Mouse (Mus musculus) cerebellum, adult 2 months (tissue): ENCODE data around the gene Gm17428. TPM values are rescaled to one million over a fixed set of nuclear protein-coding genes. Genes with fewer than 3 reads are reported as not detected.
"Not testable (repeated sequence)": the region's sequence is repeated elsewhere in the genome, so short reads cannot be mapped to it uniquely, and the experiment has no call there.

ENCODE experiments used
- DNase-seq, 2 experiments: peaks; one replicate each; pipeline ENCODE4 v3.0.0; 2021
- H3K27ac ChIP-seq: fragments of 200-500 bp; 2 replicates; pipeline ENCODE4 v1.5.1; 2012; ENCODE audit warnings: low read length, control low read depth, inconsistent platforms; ENCODE audit not compliant: insufficient read depth
- H3K27me3 ChIP-seq: fragments of 200-500 bp; 2 replicates; pipeline ENCODE4 v1.6.1; 2012; ENCODE audit warnings: inconsistent platforms, mild to moderate bottlenecking, low read length, moderate library complexity; ENCODE audit not compliant: control insufficient read depth, insufficient read depth
- H3K4me1 ChIP-seq: fragments of 200-500 bp; 2 replicates; pipeline ENCODE4 v1.6.1; 2011; ENCODE audit warnings: low read length; ENCODE audit not compliant: control insufficient read depth, insufficient read depth
- H3K4me3 ChIP-seq: fragments of 200-500 bp; replicated peaks from 2 replicates; pipeline ENCODE3; 2011; ENCODE audit warnings: mild to moderate bottlenecking, low read depth, low read length, control low read depth; ENCODE audit not compliant: insufficient read depth
- CTCF ChIP-seq: fragments of 200-500 bp; IDR thresholded peaks from 2 replicates; pipeline ENCODE4 v1.5.1; 2011; ENCODE audit warnings: low read depth, mild to moderate bottlenecking, control low read depth, low read length, moderate library complexity, borderline replicate concordance; ENCODE audit not compliant: insufficient read depth
- POLR2A ChIP-seq: fragments of 200-500 bp; IDR thresholded peaks from 2 replicates; pipeline ENCODE4 v1.6.1; 2011; ENCODE audit warnings: low read length, control low read depth, borderline replicate concordance; ENCODE audit not compliant: insufficient read depth
- WGBS: fragments of 180-500 bp; shearing (Covaris S2); methylation state at CpG from one replicate; pipeline ENCODE4 v1.1.7; 2018; 5-methylcytosine and 5-hydroxymethylcytosine counted together
- polyA plus RNA-seq: library from polyadenylated mRNA; depleted of rRNA; stranded (reverse); fragments of >200 nt; gene quantifications from 2 replicates; pipeline ENCODE4 v1.2.3, GENCODE M21; 2012

The Gm17428 gene
- polyA plus RNA-seq, 1 experiment = not detected

DNA sequence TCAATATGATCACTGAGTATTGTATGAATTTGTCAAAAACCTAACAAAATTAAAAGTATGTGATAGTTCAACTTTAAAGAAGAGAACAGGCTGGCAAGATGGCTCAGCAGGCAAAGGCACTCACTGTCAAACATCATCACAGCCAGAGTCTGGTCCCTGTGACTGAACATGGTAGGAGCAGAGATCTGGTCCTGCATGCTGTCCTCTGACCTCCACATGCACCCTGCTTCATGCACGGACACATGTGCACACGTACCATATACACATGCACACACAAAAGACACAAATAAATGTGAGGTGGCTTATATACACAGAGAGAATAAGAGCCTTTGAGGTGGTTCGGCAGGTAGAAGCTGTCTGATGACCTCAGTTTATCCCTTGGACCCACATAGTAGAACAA, 21.3 kb upstream of the Gm17428 start:
- H3K27me3 ChIP-seq = no peaks in the 10 kb centered on the region
- no peak overlapping the region for H3K4me3 ChIP-seq
- DNase-seq = no peak
- no peaks in the 10 kb centered on the region for H3K4me1 ChIP-seq
- no peak for TF ChIP-seq CTCF
- TF ChIP-seq POLR2A = no peak
- H3K27ac ChIP-seq = no peak overlapping the region
- WGBS = 86% methylated on average over 3 of the region's 3 CpGs

DNA sequence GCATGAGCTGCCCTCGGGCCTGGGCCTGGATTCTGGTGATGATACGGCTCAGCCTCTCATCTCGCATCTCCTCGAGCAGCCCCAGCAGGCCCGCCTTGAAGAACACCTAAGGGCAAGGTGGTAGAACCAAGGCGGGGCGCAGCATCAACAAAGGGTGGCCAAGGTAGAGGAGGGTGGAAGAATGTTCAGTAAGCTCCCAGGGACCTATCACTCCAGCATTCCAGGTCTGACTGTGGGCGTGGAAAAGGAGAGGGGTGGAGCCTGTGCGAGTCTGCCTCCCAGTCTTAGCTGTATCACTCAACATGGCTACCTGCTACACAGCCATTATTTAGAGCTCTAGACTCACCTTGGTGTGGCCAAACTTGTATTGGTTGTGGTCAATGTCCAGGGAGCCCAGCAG, 20.2 kb upstream of the Gm17428 start:
- DNase-seq = no peak
- no peaks in the 10 kb centered on the region for H3K27me3 ChIP-seq
- no peak for TF ChIP-seq POLR2A
- TF ChIP-seq CTCF = no peak
- WGBS = 89% methylated on average over 9 of the region's 9 CpGs
- H3K4me3 ChIP-seq = no peak overlapping the region
- H3K27ac ChIP-seq = no peak overlapping the region
- H3K4me1 ChIP-seq = no peaks in the 10 kb centered on the region

DNA sequence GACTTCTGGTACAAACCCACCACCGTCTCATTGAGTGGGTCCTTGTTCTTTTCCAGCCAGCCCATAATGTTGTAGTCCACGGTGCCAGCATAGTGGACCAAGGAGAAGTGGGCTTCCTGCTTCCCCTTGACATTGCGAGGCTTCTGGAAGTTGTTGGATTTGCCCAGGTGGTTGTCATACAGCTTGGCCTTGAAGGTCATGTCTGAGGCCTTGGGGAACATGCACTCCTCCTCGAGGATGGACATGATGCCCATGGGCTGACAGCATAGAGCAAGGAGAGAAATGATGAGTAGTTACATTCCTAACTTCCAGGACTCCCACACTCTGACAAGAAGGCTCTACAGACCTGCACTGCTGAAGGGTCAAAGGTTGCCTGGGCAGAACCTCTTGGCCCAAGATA, 18.2 kb upstream of the Gm17428 start:
- no peak for TF ChIP-seq POLR2A
- WGBS = 76% methylated on average over 4 of the region's 4 CpGs
- Histone ChIP-seq H3K27me3 (no peaks in the 10 kb centered on the region), H3K27ac (no peak overlapping the region), H3K4me1 (no peaks in the 10 kb centered on the region), H3K4me3 (no peak overlapping the region)
- no peak for DNase-seq

DNA sequence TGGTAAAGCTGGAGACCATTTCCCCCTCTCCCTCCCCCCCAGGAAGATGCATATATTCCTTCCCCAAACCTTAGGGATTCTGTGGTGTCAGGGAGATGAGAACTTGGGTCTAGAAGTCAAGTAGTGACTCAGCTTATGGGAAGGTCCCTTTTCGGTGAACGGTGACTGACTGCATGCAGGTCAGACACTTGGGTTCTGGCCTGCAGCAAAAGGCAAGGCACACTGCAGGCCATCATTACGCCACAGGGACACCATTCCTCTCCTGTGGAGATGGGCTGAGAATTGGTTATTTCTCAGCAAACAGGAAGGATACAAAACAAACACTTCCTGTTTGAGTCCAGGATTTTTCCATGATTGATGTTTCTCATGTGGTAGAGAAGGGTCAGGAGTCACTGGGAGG, 17.5 kb upstream of the Gm17428 start:
- TF ChIP-seq POLR2A (no peak), CTCF (no peak)
- WGBS = 94% methylated on average over 3 of the region's 3 CpGs
- no peaks in the 10 kb centered on the region for H3K4me1 ChIP-seq

DNA sequence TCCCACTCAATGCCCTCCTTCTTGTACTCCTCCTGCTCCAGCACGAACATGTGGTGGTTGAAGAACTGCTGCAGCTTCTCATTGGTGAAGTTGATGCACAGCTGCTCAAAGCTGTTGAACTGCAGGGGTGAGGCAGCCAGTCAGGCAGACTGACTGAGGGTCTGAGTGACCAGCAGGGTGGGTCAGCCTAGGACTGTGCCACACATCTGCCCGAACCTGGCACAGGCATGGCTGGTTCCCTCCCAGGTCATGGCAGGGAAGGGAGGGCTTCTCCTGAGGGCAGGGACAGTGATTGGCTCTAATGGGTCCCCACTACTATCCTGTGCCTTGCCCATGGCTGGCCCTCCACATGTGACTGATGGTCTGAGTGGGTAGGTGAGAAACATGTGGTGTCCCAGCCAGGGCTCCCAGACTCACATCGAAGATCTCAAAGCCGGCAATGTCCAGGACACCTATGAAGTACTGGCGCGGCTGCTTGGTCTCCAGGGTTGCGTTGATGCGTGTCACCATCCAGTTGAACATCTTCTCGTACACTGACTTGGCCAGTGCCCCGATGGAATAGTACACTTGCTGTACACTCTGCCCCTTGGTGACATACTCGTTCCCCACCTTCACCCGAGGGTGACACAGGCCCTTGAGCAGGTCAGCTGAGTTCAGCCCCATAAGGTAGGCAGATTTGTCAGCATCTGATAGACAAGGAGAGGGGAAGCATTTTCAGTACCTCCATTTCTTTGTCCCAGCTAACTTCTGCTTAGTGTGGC, 16.7 kb upstream of the Gm17428 start:
- H3K27ac ChIP-seq, H3K4me1 ChIP-seq, H3K4me3 ChIP-seq, H3K27me3 ChIP-seq, DNase-seq: not testable (repeated sequence)
- 88% methylated on average over 12 of the region's 12 CpGs for WGBS

More for the DNA sequence above, 17.5 kb upstream of the Gm17428 start:
- H3K4me3 ChIP-seq = no peak overlapping the region
- no peak for DNase-seq
- H3K27me3 ChIP-seq = no peaks in the 10 kb centered on the region
- H3K27ac ChIP-seq = no peak overlapping the region

DNA sequence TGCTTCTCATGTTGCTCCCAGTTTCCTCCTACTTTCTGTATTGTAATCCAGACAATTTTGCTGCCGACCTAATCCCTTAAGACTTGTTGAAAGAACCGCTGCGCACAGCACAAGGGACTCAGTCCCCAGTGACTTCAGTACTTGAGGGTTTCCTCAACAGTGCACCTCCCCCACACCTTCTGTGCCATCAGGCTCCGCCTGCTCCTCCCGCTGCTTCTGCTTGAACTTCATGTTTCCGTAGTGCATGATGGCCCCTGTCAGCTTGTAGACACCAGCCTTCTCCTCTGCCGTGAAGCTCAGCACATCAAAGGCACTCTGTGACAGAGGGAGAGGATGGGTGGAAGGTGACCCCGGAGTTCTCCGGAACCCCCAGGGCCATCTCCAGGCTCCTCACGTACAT, 16.0 kb upstream of the Gm17428 start:
- Histone ChIP-seq H3K4me1 (no peaks in the 10 kb centered on the region), H3K4me3 (no peak overlapping the region), H3K27me3 (no peaks in the 10 kb centered on the region), H3K27ac (no peak overlapping the region)
- WGBS = 69% methylated on average over 10 of the region's 10 CpGs
- TF ChIP-seq CTCF = no peak
- no peak for TF ChIP-seq POLR2A
- no peak for DNase-seq

DNA sequence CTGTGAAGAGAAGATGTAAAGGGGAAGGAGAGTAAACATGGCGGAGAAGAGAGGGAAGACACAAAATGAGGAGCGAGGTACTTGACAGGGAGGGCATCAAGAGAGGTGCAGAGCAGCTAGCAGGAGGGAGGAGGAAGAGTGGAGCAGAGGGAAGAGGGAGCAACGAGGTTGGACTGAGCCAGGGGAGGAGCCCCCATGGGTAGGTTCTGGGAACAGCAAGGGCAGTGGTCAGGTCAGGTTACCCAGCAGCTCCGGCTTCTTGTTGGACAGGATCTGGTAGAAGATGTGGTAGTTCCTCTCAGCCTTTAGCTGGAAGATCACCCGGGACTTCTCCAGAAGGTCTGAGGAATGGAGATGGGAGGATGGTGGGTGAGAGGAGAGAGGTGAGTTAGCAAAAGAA, 15.2 kb upstream of the Gm17428 start:
- TF ChIP-seq POLR2A = no peak
- 83% methylated on average over 5 of the region's 5 CpGs for WGBS
- Histone ChIP-seq H3K27ac (no peak overlapping the region), H3K27me3 (no peaks in the 10 kb centered on the region), H3K4me1 (no peaks in the 10 kb centered on the region), H3K4me3 (no peak overlapping the region)
- DNase-seq = no peak

DNA sequence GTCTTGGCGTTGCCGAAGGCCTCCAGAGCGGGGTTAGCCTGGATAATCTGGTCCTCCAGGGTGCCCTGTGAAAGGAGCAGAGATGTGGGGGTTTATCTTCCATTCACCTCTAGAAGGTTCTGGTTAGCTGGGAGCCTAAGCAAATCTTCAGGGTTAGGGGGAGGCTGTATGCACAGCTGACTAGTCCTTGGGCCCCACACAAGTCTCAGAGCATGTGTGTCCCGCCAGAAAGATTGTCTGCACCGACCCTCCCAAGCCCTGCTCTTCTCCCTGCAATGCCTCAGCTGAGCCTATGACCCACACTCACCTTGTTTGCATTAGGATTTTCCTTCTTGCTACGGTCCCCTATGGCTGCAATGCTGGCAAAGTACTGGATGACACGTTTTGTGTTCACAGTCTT, 14.0 kb upstream of the Gm17428 start:
- no peak for DNase-seq
- Histone ChIP-seq H3K27ac (no peak overlapping the region), H3K4me1 (no peaks in the 10 kb centered on the region), H3K4me3 (no peak overlapping the region), H3K27me3 (no peaks in the 10 kb centered on the region)
- no peak for TF ChIP-seq CTCF
- no peak for TF ChIP-seq POLR2A
- 85% methylated on average over 7 of the region's 7 CpGs for WGBS

DNA sequence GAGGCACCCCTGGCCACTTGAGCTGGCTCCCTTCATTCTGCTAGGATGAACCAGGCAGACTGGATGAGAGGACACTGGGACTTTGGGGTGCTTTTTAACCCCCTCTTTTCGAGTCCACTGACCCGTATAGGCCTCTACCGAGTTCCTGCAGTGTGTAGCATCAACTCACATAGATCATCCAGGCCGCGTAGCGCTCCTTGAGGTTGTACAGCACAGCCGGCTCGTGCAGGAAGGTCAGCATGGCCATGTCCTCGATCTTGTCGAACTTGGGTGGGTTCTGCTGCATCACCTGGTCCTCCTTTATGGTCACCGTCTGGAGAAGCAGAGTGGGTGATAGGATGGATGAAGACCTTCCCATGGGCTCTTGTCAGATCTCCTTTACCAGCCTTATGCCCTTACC, 13.0 kb upstream of the Gm17428 start:
- no peak overlapping the region for H3K4me3 ChIP-seq
- TF ChIP-seq POLR2A = no peak
- no peak for TF ChIP-seq CTCF
- 86% methylated on average over 11 of the region's 11 CpGs for WGBS
- no peak overlapping the region for H3K27ac ChIP-seq
- no peak for DNase-seq
- H3K27me3 ChIP-seq = no peaks in the 10 kb centered on the region
- no peaks in the 10 kb centered on the region for H3K4me1 ChIP-seq
